Mouse (Mus musculus) bone marrow macrophage, adult 2 months (primary cell): ENCODE results near the gene Itga2b.
"Not testable (repeated sequence)": the region's sequence is repeated elsewhere in the genome, so short reads cannot be mapped to it uniquely, and the experiment has no call there.

Experiments used
- CTCF ChIP-seq: IDR thresholded peaks from 2 replicates; pipeline ENCODE4 v1.5.1; 2012; ENCODE audit warnings: low read depth, mild to moderate bottlenecking, low read length, moderate library complexity
- POLR2A ChIP-seq: IDR thresholded peaks from 2 replicates; pipeline ENCODE4 v1.6.1; 2012; ENCODE audit warnings: mild to moderate bottlenecking, low read depth, low read length, borderline replicate concordance

DNA sequence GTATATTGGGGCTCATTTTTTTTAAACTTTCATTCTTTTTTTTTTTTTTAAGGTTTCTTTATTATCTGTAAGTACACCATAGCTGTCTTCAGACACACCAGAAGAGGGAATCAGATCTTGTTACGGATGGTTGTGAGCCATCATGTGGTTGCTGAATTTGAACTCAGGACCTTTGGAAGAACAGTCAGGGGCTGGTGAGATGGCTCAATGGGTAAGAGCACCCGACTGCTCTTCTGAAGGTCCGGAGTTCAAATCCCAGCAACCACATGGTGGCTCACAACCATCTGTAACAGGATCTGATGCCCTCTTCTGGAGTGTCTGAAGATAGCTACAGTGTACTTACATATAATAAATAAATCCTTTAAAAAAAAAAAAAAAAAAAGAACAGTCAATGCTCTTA is 59.6 kb downstream of the Itga2b start:
- not testable (repeated sequence) for TF ChIP-seq CTCF, POLR2A
